Mouse (Mus musculus): ENCODE data around the gene Tmem106a. TPM values are rescaled to one million over a fixed set of nuclear protein-coding genes. Genes with fewer than 3 reads are reported as not detected.
"Not testable (repeated sequence)": the region's sequence is repeated elsewhere in the genome, so short reads cannot be mapped to it uniquely, and the experiment has no call there.

Tmem106a gene
- polyA plus RNA-seq, 1 experiment = 0.05 TPM

DNA sequence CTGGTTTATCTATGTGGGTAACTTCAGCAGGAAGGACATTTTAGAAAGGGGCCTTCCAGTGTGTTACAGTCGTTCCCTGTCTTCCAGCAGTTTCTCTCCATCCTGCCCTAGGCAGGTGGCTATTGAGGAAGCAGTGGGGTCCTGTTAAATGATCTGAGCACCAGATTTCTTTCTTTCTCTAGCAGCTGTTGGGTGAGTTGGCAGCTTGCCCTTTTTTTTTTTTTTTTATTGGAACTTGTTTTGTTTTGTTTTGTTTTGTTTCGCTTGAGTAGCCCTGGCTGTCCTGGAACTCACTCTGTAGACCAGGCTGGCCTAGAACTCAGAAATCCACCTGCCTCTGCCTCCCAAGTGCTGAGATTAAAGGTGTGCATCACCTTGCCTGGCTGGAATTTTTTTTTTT is 25.1 kb upstream of the Tmem106a start:
- peaks cover 25% of the 10 kb centered on the region for H3K4me1 ChIP-seq (ENCODE audit: control insufficient read depth)
- peaks cover 76% of the 10 kb centered on the region for H3K36me3 ChIP-seq (ENCODE audit: control insufficient read depth)
- TF ChIP-seq TAL1 (IDR thresholded peaks at IDR 0.05; ENCODE audit: low read length) (no peak), GATA1 (IDR thresholded peaks at IDR 0.05; ENCODE audit: low read length) (no peak)
- H3K4me3 ChIP-seq (replicated peaks) = no peak overlapping the region
- H3K27me3 ChIP-seq (ENCODE audit: control insufficient read depth) = no peaks in the 10 kb centered on the region
- no peaks in the 10 kb centered on the region for H3K9me3 ChIP-seq (ENCODE audit: control insufficient read depth, low read length)

DNA sequence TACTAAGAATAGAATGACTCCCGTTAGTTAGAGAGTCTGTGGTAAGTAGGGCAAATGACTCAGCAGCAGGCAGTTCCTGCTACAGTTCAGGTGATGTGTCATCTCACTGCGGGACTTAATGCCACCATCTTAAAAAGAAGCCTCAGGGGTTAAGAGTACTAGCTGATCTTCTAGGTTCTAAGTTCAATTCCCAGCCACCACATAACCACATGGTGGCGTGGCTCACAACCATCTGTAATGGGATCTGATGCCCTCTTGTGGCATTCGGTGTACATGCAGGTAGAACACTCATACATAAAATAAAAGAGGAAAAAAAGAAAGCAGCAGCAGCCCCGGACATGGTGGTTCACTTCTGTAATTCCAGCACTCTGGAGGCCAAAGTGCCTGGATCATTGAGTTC is 19.7 kb upstream of the Tmem106a start:
- peaks cover 96% of the 10 kb centered on the region for H3K36me3 ChIP-seq (ENCODE audit: control insufficient read depth)
- TF ChIP-seq GATA1 (IDR thresholded peaks at IDR 0.05; ENCODE audit: low read length) = no peak
- no peak for TF ChIP-seq TAL1 (IDR thresholded peaks at IDR 0.05; ENCODE audit: low read length)
- no peaks in the 10 kb centered on the region; the same call in none of the 2 replicates for H3K4me1 ChIP-seq (ENCODE audit: control insufficient read depth)
- no peak overlapping the region for H3K4me3 ChIP-seq (replicated peaks)
- no peaks in the 10 kb centered on the region for H3K9me3 ChIP-seq (ENCODE audit: control insufficient read depth, low read length)
- H3K27me3 ChIP-seq (ENCODE audit: control insufficient read depth) = no peaks in the 10 kb centered on the region

DNA sequence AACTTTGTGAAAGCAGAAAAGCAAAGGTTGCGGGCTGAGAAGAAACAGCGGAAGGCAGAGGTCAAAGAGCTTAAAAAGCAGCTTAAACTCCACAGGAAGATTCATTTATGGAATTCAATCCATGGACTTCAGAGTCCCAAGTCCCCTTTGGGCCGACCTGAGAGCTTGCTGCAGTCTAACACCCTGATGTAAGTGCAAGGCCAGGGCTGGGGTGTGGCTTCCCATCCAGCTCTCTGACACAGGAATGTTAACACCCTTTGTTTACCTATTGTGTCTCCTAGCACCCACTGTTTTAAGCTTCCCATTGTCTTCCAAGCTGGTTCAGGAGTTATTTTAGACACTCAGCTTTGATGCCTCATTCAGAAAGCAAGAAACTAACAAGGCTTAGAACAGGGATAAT is 13.6 kb upstream of the Tmem106a start:
- no peaks in the 10 kb centered on the region for H3K9me3 ChIP-seq (ENCODE audit: control insufficient read depth, low read length)
- TF ChIP-seq GATA1 (IDR thresholded peaks at IDR 0.05; ENCODE audit: low read length) (no peak), TAL1 (IDR thresholded peaks at IDR 0.05; ENCODE audit: low read length) (no peak)
- H3K27me3 ChIP-seq (ENCODE audit: control insufficient read depth) = no peaks in the 10 kb centered on the region
- H3K4me3 ChIP-seq (replicated peaks) = no peak overlapping the region
- H3K36me3 ChIP-seq (ENCODE audit: control insufficient read depth) = peaks cover 97% of the 10 kb centered on the region
- no peaks in the 10 kb centered on the region for H3K4me1 ChIP-seq (ENCODE audit: control insufficient read depth)

DNA sequence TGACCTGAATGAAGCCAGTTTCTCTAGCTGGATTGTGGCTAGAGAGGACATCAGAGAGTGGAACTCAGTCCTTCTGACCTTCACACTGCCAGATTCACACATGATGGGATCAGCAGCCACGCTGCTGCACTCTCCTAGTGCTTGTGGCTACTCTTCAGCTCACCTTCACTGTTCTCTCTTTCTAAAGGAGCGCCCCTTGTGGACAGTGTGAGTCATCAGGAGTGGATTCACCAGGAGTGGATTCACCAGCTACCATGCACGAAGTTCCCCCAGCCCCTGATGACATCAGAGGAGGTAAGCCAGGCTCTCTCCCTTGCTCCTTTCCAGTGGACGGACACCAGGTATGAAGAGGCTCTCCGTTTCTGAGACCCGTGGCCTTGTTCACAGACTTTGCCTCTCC is 5.9 kb upstream of the Tmem106a start:
- peaks cover 99% of the 10 kb centered on the region for H3K36me3 ChIP-seq (ENCODE audit: control insufficient read depth)

DNA sequence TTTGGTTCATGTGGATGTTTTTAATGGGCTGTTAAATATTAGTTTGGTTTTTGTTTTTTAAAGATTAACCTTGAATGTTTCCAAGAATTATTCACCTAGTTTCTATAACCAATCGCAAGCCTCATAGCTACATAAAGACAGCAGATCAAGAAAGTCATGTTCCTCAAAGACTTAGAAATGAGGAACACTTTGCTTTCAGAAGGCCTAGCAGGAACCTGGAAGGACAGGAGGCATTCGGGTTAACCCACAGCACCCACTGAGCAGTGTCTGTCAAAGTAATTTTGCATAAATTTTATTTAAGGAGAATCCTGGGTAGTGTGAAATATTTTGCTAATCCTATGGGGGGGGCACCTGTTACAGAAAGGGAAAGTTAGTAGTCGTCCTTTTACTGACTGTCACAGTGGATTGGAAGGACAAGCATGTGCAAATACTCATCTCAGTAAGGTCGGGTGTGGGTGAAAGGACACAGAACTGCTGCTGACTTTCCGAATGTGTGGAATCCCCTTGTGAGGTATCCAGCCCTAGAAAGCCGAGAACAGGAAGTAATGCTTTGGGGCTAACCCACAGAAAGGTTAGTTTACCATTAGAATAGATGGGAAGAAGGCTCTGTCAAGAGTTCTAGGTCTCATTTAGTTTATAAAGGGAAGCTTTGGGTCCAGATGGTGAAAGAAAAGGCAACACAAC is 819 bp upstream of the Tmem106a start:
- Histone ChIP-seq H3K4me1 (ENCODE audit: control insufficient read depth) (peaks cover 18% of the 10 kb centered on the region), H3K9me3 (ENCODE audit: control insufficient read depth, low read length) (no peaks in the 10 kb centered on the region), H3K4me3 (replicated peaks) (no peak overlapping the region), H3K36me3 (ENCODE audit: control insufficient read depth) (peaks cover 65% of the 10 kb centered on the region), H3K27me3 (ENCODE audit: control insufficient read depth) (no peaks in the 10 kb centered on the region)
- no peak for TF ChIP-seq GATA1 (IDR thresholded peaks at IDR 0.05; ENCODE audit: low read length)
- TF ChIP-seq TAL1 (IDR thresholded peaks at IDR 0.05; ENCODE audit: low read length) = no peak

More for the DNA sequence above, 5.9 kb upstream of the Tmem106a start:
- TF ChIP-seq GATA1 (IDR thresholded peaks at IDR 0.05; ENCODE audit: low read length) = no peak
- no peak for TF ChIP-seq TAL1 (IDR thresholded peaks at IDR 0.05; ENCODE audit: low read length)
- Histone ChIP-seq H3K9me3 (ENCODE audit: control insufficient read depth, low read length) (no peaks in the 10 kb centered on the region), H3K4me1 (ENCODE audit: control insufficient read depth) (peaks cover under 1% of the 10 kb centered on the region; the same call in 1 of the 2 replicates), H3K27me3 (ENCODE audit: control insufficient read depth) (no peaks in the 10 kb centered on the region), H3K4me3 (replicated peaks) (no peak overlapping the region)

DNA sequence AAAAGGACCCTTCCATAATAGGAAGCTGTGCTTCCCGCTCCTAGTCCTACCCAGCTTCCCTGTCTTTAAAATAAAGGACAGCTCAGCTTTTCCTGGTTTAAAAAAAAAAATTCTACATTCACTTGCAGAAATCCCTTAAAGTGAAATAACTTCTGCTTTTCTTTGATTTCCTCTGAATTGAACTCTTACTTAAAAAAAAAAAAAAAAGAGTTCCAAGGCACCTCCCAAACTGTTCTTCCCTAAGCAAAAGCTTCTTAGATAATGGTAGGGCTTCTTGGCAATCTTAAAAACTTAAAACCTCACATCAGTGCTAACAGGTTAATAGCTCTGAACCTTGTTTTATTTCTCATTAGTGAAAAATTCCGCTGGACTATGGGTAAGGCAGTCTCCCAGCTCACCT is 1.2 kb downstream of the Tmem106a start:
- H3K36me3 ChIP-seq (ENCODE audit: control insufficient read depth) = peaks cover 59% of the 10 kb centered on the region
- no peaks in the 10 kb centered on the region for H3K27me3 ChIP-seq (ENCODE audit: control insufficient read depth)
- TF ChIP-seq TAL1 (IDR thresholded peaks at IDR 0.05; ENCODE audit: low read length) (no peak), GATA1 (IDR thresholded peaks at IDR 0.05; ENCODE audit: low read length) (no peak)
- H3K9me3 ChIP-seq (ENCODE audit: control insufficient read depth, low read length) = no peaks in the 10 kb centered on the region
- H3K4me3 ChIP-seq (replicated peaks) = no peak overlapping the region
- H3K4me1 ChIP-seq (ENCODE audit: control insufficient read depth) = peaks cover 18% of the 10 kb centered on the region

DNA sequence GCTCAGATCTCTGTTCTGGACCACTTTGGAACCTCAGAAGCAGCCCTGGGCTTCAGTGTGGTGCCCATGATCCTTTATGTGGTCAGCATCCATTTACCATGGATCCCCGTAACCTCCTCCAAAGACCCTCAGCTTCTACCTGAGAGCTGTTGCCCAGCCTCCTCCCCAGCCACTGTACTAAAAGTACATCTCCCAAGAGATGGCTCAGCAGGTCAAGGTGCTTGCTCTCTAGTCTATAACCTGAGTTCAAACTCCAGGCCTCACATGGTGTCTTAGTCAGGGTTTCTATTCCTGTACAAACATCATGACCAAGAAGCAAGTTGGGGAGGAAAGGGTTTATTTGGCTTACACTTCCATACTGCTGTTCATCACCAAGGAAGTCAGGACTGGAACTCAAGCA is 3.0 kb downstream of the Tmem106a start:
- H3K36me3 ChIP-seq (ENCODE audit: control insufficient read depth) = peaks cover 48% of the 10 kb centered on the region
- peaks cover 21% of the 10 kb centered on the region for H3K4me1 ChIP-seq (ENCODE audit: control insufficient read depth)
- not testable (repeated sequence) for H3K4me3 ChIP-seq (replicated peaks); H3K27me3 ChIP-seq (ENCODE audit: control insufficient read depth); H3K9me3 ChIP-seq (ENCODE audit: control insufficient read depth, low read length)

DNA sequence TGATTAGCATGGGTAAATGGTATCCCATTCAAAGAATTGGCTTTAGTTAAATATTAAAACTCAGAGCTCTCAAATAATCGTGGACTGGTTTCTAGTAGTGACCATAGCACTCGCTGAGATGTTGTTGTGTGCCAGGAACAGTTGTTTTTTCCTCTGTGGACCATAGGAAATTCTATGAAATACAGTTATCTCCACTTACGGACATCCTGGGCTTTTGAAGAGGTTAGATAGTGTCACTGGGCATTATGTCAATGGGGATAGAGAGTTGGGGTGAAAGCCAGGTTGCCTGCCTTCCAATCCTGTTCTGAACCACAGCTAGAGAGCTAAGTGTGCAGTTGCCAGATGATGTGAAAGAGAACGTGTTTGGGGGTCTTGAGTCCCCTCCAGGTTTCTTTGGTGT is 3.8 kb downstream of the Tmem106a start:
- Histone ChIP-seq H3K27me3 (ENCODE audit: control insufficient read depth) (no peaks in the 10 kb centered on the region), H3K4me3 (replicated peaks) (no peak overlapping the region)
- no peak for TF ChIP-seq TAL1 (IDR thresholded peaks at IDR 0.05; ENCODE audit: low read length)

DNA sequence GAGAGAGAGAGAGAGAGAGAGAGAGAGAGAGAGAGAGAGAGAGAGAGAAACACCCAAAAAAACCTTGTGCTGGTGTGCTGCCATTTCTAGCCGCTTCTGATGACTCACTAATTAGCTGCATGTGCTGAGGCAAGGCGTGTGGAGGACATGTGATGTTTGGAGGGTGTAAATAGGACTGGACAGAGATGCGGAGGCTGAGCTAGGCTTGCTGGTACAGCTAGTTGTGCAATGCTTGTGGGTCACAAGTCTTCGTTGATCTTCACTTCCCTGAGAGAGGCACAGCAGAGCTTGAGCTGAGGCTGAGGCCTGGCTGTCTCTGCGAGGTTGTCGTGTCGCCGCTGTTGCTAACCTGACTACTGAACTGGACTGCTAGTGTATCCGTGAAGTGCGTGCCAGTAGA is 5.6 kb downstream of the Tmem106a start:
- Histone ChIP-seq H3K4me3 (replicated peaks) (no peak overlapping the region), H3K9me3 (ENCODE audit: control insufficient read depth, low read length) (no peaks in the 10 kb centered on the region), H3K27me3 (ENCODE audit: control insufficient read depth) (no peaks in the 10 kb centered on the region), H3K36me3 (ENCODE audit: control insufficient read depth) (peaks cover 32% of the 10 kb centered on the region), H3K4me1 (ENCODE audit: control insufficient read depth) (peaks cover 7% of the 10 kb centered on the region)
- TF ChIP-seq GATA1 (IDR thresholded peaks at IDR 0.05; ENCODE audit: low read length) (no peak), TAL1 (IDR thresholded peaks at IDR 0.05; ENCODE audit: low read length) (no peak)

More for the DNA sequence above, 3.8 kb downstream of the Tmem106a start:
- peaks cover 45% of the 10 kb centered on the region for H3K36me3 ChIP-seq (ENCODE audit: control insufficient read depth)
- peaks cover 22% of the 10 kb centered on the region for H3K4me1 ChIP-seq (ENCODE audit: control insufficient read depth)
- no peaks in the 10 kb centered on the region for H3K9me3 ChIP-seq (ENCODE audit: control insufficient read depth, low read length)

DNA sequence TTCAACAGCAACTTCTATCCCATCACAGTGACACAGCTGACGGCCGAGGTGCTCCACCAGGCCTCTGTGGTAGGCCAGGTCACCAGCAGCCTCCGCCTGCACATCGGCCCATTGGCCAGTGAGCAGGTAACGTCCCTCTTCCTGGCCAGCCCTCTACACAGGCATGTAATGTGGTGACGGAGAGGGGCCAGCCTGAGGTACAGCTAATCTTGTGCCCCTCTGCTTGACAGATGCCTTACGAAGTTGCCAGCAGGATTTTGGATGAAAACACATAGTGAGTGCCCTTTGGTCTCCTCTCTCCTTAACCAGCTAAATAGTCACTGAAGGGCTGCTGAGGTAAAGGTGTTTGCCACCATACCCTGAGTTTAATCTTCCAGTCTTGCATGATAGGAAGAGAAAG is 6.8 kb downstream of the Tmem106a start:
- Histone ChIP-seq H3K9me3 (ENCODE audit: control insufficient read depth, low read length) (no peaks in the 10 kb centered on the region), H3K4me3 (replicated peaks) (no peak overlapping the region), H3K27me3 (ENCODE audit: control insufficient read depth) (no peaks in the 10 kb centered on the region), H3K36me3 (ENCODE audit: control insufficient read depth) (peaks cover 32% of the 10 kb centered on the region), H3K4me1 (ENCODE audit: control insufficient read depth) (peaks cover 7% of the 10 kb centered on the region)
- TF ChIP-seq GATA1 (IDR thresholded peaks at IDR 0.05; ENCODE audit: low read length) (no peak), TAL1 (IDR thresholded peaks at IDR 0.05; ENCODE audit: low read length) (no peak)
